Mouse (Mus musculus) cortical plate, adult 2 months (tissue): ENCODE data around the gene Hdhd3.

Experiments used
- CTCF ChIP-seq: fragments of 200-500 bp; IDR thresholded peaks from 2 replicates; pipeline ENCODE4 v1.5.1; 2011; ENCODE audit warnings: mild to moderate bottlenecking, control low read depth, low read length; ENCODE audit not compliant: insufficient read depth; ENCODE audit errors: extremely low read depth
- POLR2A ChIP-seq: fragments of 200-500 bp; IDR thresholded peaks from 2 replicates; pipeline ENCODE4 v1.6.1; 2011; ENCODE audit warnings: mild to moderate bottlenecking, low read length, control low read depth; ENCODE audit not compliant: insufficient read depth; ENCODE audit errors: extremely low read depth

DNA sequence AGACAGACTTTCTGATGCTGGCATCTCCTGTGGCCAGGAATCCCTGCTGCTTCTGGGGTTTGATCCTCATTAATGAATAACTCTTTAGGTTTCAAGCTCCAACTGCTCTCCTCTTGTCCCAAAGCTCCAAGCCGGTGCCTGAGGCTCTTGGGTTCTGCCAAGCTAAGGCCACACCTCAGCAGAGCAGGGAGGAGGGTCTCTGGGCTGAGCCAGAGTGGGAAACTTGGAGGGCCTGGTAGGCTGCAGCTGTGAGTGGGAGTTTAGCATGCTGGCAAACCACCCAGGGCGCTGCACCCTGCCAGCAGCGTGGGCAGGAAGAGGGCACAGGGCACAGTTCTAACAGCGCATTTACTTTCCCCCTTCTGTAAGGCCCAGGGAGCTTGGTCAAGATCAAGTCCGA, 5.6 kb upstream of the Hdhd3 start:
- TF ChIP-seq POLR2A: no peak
- TF ChIP-seq CTCF: no peak
